Mouse (Mus musculus): ENCODE data around the gene Gm13119. TPM values are rescaled to one million over a fixed set of nuclear protein-coding genes. Genes with fewer than 3 reads are reported as not detected.
"Not testable (repeated sequence)": the region's sequence is repeated elsewhere in the genome, so short reads cannot be mapped to it uniquely, and the experiment has no call there.

Gm13119 gene
- polyA plus RNA-seq (2015; fragmentation: Nextera tagmentation; extraction: Ambion mirVana), result not detected in 2 replicates

DNA sequence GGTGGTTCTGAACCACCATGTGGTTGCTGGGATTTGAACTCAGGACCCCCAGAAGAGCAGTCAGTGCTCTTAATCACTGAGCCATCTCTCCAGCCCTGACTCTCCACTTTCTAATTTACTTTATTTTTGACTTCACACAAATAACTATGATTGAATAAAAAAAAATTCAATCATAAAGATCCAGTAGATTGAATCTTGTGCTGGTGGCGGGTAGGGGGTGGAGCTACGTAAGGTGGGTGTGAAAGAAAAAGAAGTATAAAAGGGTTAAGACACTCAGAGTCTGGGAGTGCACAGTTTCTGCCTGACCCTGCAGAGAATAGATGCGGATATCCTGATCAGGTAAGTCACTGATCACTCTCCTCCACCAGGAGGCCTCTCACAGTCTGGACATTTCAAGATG is at the start of gene Gm13119:
Gene Gm13119 (plus strand): TSS at position 301 of the 400 bp plus-strand sequence.
- not testable (repeated sequence) for ATAC-seq (replicated peaks; ENCODE audit: extremely low read depth, insufficient read depth, low FRiP score); H3K4me3 ChIP-seq (ENCODE audit: low read length); H3K27me3 ChIP-seq (ENCODE audit: control insufficient read depth, insufficient read depth, low read length); H3K9ac ChIP-seq (ENCODE audit: low read length); H3K36me3 ChIP-seq (ENCODE audit: control insufficient read depth, insufficient read depth); H3K27ac ChIP-seq (ENCODE audit: low read length); H3K4me1 ChIP-seq (ENCODE audit: control insufficient read depth, insufficient read depth, low read length); H3K9me3 ChIP-seq (replicated peaks; ENCODE audit: control insufficient read depth, low read length); H3K4me2 ChIP-seq (ENCODE audit: low read depth, low read length)
- WGBS, result 80% methylated on average over 3 of the region's 3 CpGs

DNA sequence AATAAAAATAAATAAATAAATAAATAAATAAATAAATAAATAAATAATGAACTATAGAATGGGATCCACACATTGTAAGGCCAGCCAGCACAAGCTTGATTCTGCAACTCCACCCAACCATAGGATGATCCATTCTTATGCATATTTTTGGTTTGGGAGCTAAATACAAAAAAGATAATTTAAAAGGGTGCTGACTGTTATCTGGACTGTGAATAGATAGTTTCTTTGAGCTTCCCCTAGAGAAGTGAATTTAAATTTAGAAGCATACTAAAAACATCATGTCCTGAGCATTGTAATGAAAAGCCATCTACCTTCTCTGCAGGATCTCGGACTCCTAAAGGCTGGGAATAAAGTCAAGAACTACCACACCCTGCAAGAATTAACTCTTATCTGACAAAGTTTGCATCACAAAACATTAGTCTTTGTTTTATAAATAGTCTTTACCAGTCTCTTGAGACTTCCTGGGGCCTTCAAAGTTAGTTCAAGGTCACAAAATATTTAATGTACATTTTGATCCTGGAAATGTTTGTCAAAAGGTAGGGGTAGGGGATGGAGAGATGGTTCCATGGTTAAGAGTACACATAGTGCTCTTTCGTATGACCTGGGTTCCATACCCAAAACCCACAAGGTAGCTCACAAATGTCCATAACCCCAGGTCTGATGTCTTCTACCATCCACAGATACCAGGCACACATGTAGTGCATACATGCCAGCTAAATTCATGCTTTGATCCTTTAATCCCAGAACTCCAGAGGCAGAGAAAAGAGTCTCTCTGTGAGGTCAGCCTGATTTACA is 44.9 kb upstream of the Gm13119 start:
- H3K27ac ChIP-seq (ENCODE audit: low read length); H3K4me1 ChIP-seq (ENCODE audit: control insufficient read depth, insufficient read depth, low read length); ATAC-seq (replicated peaks; ENCODE audit: extremely low read depth, insufficient read depth, low FRiP score); H3K36me3 ChIP-seq (ENCODE audit: control insufficient read depth, insufficient read depth); H3K4me3 ChIP-seq (ENCODE audit: low read length); H3K27me3 ChIP-seq (ENCODE audit: control insufficient read depth, insufficient read depth, low read length); H3K9me3 ChIP-seq (replicated peaks; ENCODE audit: control insufficient read depth, low read length); H3K4me2 ChIP-seq (ENCODE audit: low read depth, low read length); H3K9ac ChIP-seq (ENCODE audit: low read length): not testable (repeated sequence)
- 79% methylated on average over 2 of the region's 2 CpGs for WGBS

DNA sequence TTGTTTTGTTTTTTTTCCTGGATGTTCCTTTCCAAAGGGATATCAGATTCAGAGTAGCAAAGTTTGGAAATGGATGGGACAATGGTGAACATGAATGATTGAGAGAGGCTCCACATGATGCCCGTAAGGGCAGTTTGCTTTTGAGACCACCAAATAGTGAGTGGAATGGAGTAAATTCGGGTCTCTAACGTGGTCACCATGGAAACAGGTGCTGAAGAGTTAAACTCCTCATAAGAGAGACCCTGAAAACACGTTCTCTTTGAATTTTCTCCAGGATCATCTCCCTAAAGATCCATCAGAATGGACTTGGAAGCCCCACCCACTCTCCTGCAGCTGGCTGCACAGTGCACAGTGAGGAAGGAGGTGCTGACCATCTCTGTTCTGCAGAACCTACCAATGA is 27.8 kb upstream of the Gm13119 start, which contains the start of gene Gm13128:
Gene Gm13128 (plus strand): TSS at position 301 of the 400 bp plus-strand sequence.
- H3K4me3 ChIP-seq (ENCODE audit: low read length); H3K27ac ChIP-seq (ENCODE audit: low read length); H3K9ac ChIP-seq (ENCODE audit: low read length); H3K27me3 ChIP-seq (ENCODE audit: control insufficient read depth, insufficient read depth, low read length); H3K9me3 ChIP-seq (replicated peaks; ENCODE audit: control insufficient read depth, low read length); ATAC-seq (replicated peaks; ENCODE audit: extremely low read depth, insufficient read depth, low FRiP score); H3K4me2 ChIP-seq (ENCODE audit: low read depth, low read length); H3K4me1 ChIP-seq (ENCODE audit: control insufficient read depth, insufficient read depth, low read length); H3K36me3 ChIP-seq (ENCODE audit: control insufficient read depth, insufficient read depth): not testable (repeated sequence)
- WGBS, result 50% methylated on average over 4 of the region's 4 CpGs

DNA sequence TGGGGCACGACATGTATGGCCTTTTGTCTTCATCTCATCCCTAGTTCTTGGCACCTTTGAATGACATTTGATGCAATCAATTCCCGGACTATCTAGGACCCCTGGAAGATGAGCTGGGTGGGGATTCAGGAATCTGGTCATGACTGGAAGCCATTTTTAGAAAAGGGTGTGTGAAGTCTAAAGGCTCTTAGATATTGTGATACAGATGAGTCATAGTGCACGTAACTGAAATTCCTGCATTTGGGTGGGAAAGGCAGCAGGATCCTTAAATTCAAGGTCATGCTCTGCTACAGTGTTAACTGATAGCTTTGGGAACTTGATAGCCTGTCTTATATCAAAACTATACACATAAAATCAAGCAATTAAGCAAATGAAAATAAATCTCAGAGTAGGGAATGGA is 21.9 kb upstream of the Gm13119 start:
- H3K4me3 ChIP-seq (ENCODE audit: low read length); H3K27ac ChIP-seq (ENCODE audit: low read length); ATAC-seq (replicated peaks; ENCODE audit: extremely low read depth, insufficient read depth, low FRiP score); H3K9me3 ChIP-seq (replicated peaks; ENCODE audit: control insufficient read depth, low read length); H3K9ac ChIP-seq (ENCODE audit: low read length); H3K27me3 ChIP-seq (ENCODE audit: control insufficient read depth, insufficient read depth, low read length); H3K4me2 ChIP-seq (ENCODE audit: low read depth, low read length); H3K4me1 ChIP-seq (ENCODE audit: control insufficient read depth, insufficient read depth, low read length); H3K36me3 ChIP-seq (ENCODE audit: control insufficient read depth, insufficient read depth): not testable (repeated sequence)
- 67% methylated on average over 2 of the region's 3 CpGs for WGBS

DNA sequence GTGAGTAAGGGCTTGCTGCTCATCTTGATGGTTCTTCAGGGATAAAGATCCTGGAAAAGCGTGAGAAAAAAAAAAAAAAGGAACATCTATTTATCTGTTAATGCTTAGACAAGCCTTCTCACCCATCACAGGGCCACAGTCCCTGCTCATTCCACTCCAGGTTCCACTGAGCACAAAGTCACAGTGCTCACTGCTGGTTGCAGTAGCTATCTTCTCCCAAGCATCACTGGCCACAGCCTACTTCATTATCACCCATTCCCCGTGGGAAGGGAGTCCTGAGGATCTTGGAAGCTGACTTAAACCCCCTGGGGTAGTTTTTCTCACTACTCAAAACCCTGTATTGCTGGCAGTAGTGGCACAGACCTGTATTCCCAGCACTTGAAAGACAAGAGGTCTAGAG is 20.2 kb downstream of the Gm13119 start, which contains the start of gene Pramef20:
Gene Pramef20 (minus strand): TSS at position 23 of the 400 bp plus-strand sequence.
- H3K27ac ChIP-seq (ENCODE audit: low read length), result no peak within 1 kb of the TSS
- no peak for ATAC-seq (replicated peaks; ENCODE audit: extremely low read depth, insufficient read depth, low FRiP score)
- H3K4me2 ChIP-seq (ENCODE audit: low read depth, low read length), result no peak within 1 kb of the TSS
- no peak within 1 kb of the TSS for H3K4me3 ChIP-seq (ENCODE audit: low read length)
- no peak within 1 kb of the TSS for H3K9ac ChIP-seq (ENCODE audit: low read length)
- no peaks in the 10 kb centered on the region for H3K9me3 ChIP-seq (replicated peaks; ENCODE audit: control insufficient read depth, low read length)
- no peaks in the 10 kb centered on the region for H3K36me3 ChIP-seq (ENCODE audit: control insufficient read depth, insufficient read depth)
- no peaks in the 10 kb centered on the region for H3K4me1 ChIP-seq (ENCODE audit: control insufficient read depth, insufficient read depth, low read length)
- WGBS, result 39% methylated on average over 2 of the region's 2 CpGs
- H3K27me3 ChIP-seq (ENCODE audit: control insufficient read depth, insufficient read depth, low read length), result no peaks in the 10 kb centered on the region

DNA sequence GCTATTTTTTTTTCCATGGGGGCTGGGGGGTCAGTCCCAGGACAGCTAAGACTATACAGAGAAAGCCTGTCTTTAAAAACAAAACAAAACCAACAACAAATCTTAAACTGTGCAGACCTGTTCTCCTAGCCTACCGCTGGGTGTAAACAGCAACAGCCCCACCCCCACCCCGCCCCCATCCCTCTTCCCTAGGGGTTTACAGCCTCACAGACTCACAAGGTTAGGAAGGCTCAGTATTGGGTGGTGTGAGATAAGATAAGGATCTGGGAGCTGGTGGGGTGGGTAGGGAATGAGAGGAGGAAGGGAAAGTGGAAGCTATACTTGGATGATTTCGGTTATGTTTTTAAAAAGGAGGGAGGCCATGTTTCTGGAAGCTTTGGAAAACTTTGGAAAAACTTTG is 38.6 kb downstream of the Gm13119 start:
- H3K4me3 ChIP-seq (ENCODE audit: low read length), result no peak overlapping the region
- no peak for ATAC-seq (replicated peaks; ENCODE audit: extremely low read depth, insufficient read depth, low FRiP score)
- H3K4me2 ChIP-seq (ENCODE audit: low read depth, low read length), result no peak overlapping the region
- H3K27me3 ChIP-seq (ENCODE audit: control insufficient read depth, insufficient read depth, low read length), result no peaks in the 10 kb centered on the region
- no peak overlapping the region for H3K9ac ChIP-seq (ENCODE audit: low read length)
- 33% methylated on average over 3 of the region's 3 CpGs for WGBS
- H3K4me1 ChIP-seq (ENCODE audit: control insufficient read depth, insufficient read depth, low read length), result no peaks in the 10 kb centered on the region
- no peaks in the 10 kb centered on the region for H3K9me3 ChIP-seq (replicated peaks; ENCODE audit: control insufficient read depth, low read length)
- no peak overlapping the region for H3K27ac ChIP-seq (ENCODE audit: low read length)
- H3K36me3 ChIP-seq (ENCODE audit: control insufficient read depth, insufficient read depth), result no peaks in the 10 kb centered on the region

DNA sequence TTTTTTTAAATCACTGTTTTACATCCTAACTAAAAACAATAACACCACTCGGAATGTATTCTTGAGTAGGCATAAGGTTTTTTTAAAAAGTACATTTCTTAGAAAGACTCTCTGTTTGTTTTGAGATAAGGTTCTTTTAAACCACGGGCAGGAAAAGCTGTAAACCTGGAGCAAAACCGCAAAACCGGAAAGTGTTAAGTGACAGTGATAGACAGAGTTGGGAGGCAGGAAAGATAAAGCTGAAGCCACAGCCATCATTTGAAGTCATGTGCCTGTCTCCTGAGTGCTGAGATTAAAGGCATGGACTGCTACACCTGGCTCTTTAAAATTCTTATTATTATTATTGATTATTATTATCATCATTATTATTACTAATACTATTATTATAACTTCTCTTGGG is 45.0 kb downstream of the Gm13119 start:
- no peak overlapping the region for H3K9ac ChIP-seq (ENCODE audit: low read length)
- no peaks in the 10 kb centered on the region for H3K27me3 ChIP-seq (ENCODE audit: control insufficient read depth, insufficient read depth, low read length)
- H3K4me1 ChIP-seq (ENCODE audit: control insufficient read depth, insufficient read depth, low read length), result no peaks in the 10 kb centered on the region
- H3K36me3 ChIP-seq (ENCODE audit: control insufficient read depth, insufficient read depth), result no peaks in the 10 kb centered on the region
- no peak overlapping the region for H3K4me3 ChIP-seq (ENCODE audit: low read length)
- 12% methylated on average over 4 of the region's 4 CpGs for WGBS
- no peak for ATAC-seq (replicated peaks; ENCODE audit: extremely low read depth, insufficient read depth, low FRiP score)
- no peak overlapping the region for H3K4me2 ChIP-seq (ENCODE audit: low read depth, low read length)
- H3K9me3 ChIP-seq (replicated peaks; ENCODE audit: control insufficient read depth, low read length), result no peaks in the 10 kb centered on the region
- no peak overlapping the region for H3K27ac ChIP-seq (ENCODE audit: low read length)

DNA sequence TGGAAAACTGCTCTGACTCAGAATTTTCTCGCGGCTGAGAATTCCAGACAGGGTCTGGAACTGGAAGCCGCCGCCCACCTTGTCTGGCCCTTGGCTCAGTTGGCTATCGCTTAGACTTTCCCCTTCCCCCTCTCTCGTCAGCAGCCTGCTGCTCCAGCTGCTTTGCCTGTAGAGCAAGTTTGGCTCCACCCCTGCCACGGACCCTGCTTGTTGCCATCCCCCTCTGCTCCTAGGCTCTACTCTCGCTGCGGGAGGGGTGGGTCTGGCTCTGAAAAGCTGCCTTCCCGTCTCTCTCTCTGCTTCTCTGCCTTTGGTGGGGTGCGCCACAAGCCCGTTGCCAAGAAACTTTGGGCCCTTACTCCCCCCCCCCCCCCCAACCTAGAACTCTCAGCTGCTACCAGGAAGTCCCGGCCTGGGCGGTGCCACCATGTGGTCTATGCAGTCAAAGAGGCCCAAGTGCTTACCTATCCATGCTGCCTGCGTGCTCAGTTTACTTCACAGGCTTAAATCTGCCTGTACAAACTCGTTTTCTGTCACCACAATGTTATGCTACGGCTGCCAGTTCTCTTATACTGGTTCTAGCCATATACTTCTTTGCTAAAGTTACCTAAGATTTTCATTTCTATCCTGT is 46.8 kb downstream of the Gm13119 start:
- WGBS, result 4% methylated on average over 17 of the region's 17 CpGs
- peak overlapping the region; percentile 27; the same call in 1 of the 2 replicates for H3K27ac ChIP-seq (ENCODE audit: low read length)
- H3K4me2 ChIP-seq (ENCODE audit: low read depth, low read length), result peak overlapping the region; percentile 62
- no peaks in the 10 kb centered on the region for H3K9me3 ChIP-seq (replicated peaks; ENCODE audit: control insufficient read depth, low read length)
- H3K4me1 ChIP-seq (ENCODE audit: control insufficient read depth, insufficient read depth, low read length), result no peaks in the 10 kb centered on the region
- peak overlapping the region; percentile 65 for H3K9ac ChIP-seq (ENCODE audit: low read length)
- peak overlapping the region; percentile 47 for H3K4me3 ChIP-seq (ENCODE audit: low read length)
- H3K36me3 ChIP-seq (ENCODE audit: control insufficient read depth, insufficient read depth), result no peaks in the 10 kb centered on the region
- ATAC-seq (replicated peaks; ENCODE audit: extremely low read depth, insufficient read depth, low FRiP score), result peak; percentile 89
- no peaks in the 10 kb centered on the region for H3K27me3 ChIP-seq (ENCODE audit: control insufficient read depth, insufficient read depth, low read length)

DNA sequence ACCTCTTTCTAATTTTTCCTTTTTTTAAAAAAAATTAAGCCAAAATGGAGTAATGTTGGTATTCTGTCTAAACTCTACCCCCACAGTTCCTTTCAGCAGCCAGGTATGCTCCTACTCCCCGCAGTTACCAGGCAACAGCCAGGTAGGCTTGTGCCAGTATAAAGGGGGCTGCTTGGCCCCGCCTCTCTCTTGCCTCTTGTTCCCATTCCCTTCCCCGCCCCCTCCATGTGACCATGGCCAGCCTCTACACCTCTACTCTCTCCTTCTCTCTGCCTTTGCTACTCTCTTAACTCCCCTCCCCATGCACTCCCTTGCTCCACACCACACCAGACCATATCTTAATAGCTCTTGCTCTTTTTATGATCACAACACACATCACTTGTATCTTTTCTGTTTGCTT is 48.5 kb downstream of the Gm13119 start:
- Histone ChIP-seq H3K4me2 (ENCODE audit: low read depth, low read length) (no peak overlapping the region), H3K9ac (ENCODE audit: low read length) (no peak overlapping the region)
- 79% methylated on average over 3 of the region's 3 CpGs for WGBS

More for the DNA sequence above, 48.5 kb downstream of the Gm13119 start:
- Histone ChIP-seq H3K4me1 (ENCODE audit: control insufficient read depth, insufficient read depth, low read length) (no peaks in the 10 kb centered on the region), H3K36me3 (ENCODE audit: control insufficient read depth, insufficient read depth) (no peaks in the 10 kb centered on the region), H3K4me3 (ENCODE audit: low read length) (no peak overlapping the region), H3K27me3 (ENCODE audit: control insufficient read depth, insufficient read depth, low read length) (no peaks in the 10 kb centered on the region), H3K9me3 (replicated peaks; ENCODE audit: control insufficient read depth, low read length) (no peaks in the 10 kb centered on the region), H3K27ac (ENCODE audit: low read length) (no peak overlapping the region)
- no peak for ATAC-seq (replicated peaks; ENCODE audit: extremely low read depth, insufficient read depth, low FRiP score)
